Mouse (Mus musculus) monocyte, adult 2 months (primary cell): ENCODE measurements around the gene Nebl.

Experiments used
- DNase-seq, 2 experiments: peaks; one replicate each; pipeline ENCODE4 v3.0.0; 2022; ENCODE audit warnings: low spot score in 2 of 2, low read depth in 1 of 2

Gene Nebl

GRCm38 (mm10) chr2:17413496-17414268 is 317.6 kb downstream of the Nebl start:
- no peak for DNase-seq

GRCm38 (mm10) chr2:17409276-17409675 is 322.0 kb downstream of the Nebl start:
- DNase-seq: no peak

DNA sequence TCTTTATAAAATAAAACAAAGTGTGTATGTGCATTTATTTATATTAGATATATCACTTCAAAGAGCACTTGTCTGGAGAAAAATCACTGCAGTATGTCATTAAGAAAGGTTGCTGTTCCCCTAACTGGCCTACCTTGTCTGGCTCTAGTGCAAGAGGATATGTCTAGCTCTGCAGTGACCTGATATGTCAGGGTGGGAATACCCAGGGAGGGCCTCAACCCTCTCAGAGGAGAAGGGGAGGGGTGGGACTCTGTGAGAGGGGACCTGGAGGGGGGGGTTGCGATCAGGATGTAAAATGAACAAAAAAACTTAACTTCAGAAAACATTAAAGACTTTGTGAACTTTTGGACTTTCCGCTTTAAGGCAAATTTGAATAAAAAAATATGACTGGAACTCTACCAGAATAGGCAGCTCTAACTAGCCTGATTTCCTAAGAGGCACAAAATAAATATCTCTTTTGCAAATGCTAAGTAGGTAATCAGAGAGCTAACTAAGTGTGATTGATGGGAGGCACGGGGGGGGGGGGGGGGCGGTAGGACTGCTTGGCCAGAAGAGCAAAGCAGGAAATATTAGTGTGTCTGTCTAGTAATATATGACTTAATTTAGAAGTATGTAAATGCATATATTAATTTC is 325.2 kb downstream of the Nebl start:
- DNase-seq: no peak

GRCm38 (mm10) chr2:17402511-17402910 is 328.8 kb downstream of the Nebl start:
- no peak for DNase-seq

DNA sequence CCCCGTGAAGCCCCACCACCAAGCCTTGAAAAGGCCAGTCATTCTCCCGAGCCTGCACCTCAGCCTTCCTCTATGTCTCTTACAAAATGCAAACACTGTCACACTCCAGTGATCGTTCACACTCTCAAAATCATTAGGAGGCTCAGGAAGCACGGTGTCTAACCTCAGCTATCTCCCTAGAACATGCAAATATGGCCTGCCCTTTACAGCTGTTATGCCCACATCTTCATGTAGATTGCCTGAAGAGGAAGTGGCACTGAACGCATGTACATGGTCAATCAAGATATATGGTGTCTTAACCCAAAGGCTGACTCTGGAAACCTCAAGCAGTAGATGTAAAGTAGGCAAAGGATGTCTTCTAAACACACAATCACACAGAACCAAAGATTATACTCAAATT is 335.0 kb downstream of the Nebl start:
- DNase-seq: no peak

DNA sequence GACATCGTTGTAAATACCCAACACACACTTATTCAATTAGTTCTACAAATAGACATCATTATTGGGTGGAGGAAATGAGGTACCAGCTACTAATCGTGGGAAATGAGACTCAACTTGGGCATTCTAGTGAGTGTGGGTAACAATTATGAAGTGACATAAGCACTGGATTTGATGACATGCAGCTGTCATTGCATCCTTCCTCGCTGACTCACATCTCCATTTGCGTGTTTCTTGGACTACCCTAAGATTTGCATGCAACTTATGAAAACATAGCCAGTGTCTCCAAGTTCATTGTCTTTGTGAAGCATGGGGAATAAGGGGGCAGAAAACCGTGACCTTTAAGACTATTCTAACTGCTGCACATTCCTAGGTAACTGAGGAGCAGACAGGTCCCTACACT is 339.9 kb downstream of the Nebl start:
- DNase-seq: no peak

DNA sequence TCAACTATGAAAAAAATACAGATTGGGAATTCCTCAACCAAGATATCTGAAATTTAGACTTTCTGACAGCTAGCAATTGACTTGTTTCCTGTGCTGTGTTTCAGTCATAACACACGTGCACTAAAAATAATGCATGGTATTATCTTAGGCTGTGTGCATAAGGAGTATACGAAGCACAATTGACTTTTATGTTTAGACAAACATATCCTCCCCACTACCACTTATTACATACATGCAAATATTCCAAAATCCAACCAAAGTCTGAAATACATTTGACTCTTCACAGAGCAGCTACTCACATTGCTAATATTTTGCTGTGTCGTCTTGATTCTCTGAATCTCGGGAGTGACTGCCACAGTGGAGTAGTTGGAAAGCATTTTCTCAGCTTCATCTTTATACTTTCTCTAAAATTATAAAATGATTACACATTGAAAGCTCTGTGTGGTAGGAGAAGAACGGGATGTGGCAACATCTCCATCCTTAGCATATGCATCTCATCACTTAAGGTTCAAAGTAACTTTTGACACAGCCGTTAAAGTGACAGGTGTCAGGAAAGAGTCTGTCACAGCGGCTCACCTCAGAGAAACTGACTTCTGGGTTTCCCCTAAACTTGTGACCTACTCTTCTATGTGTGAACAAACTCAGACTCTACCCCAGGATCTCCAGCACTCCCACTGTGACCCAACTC is 340.6 kb downstream of the Nebl start:
- DNase-seq: no peak

GRCm38 (mm10) chr2:17389886-17390285 is 341.4 kb downstream of the Nebl start:
- DNase-seq: no peak

DNA sequence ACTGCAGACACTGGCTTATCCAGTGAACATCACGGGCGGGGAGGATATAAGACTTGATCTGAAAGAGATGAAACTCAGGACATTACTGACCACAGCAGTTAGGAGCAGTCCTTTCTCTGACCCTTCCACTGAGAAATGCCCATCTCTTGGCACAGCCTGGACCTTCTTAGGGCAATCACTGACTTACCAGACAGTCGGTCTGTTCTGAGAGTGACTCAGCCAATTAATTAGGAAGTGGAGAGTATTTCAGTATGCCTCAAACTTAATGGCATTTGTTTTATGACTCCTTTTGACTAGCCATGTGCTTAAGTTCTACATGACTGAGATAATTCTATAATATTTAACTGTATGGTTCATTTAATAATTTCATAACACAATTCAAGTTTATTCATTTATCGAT is 341.9 kb downstream of the Nebl start:
- no peak for DNase-seq

DNA sequence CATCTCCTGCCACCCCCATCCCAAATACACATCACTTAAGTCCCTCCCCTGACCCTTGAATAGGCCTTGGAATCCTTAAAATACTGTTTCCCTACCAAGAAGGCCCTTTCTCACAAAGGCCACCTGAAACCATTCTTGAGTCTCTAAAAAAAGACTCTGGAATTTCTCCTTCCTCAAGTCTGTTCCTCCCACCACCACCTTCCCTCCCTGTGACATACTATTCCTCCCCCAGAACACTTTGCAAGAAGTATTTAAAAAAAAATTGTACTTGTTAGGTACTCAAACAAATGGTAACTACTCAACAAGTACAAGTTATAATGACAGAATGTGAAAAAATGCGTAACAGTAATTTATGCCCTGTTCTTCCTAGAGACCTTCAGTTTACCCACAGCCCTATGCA is 349.0 kb downstream of the Nebl start:
- no peak for DNase-seq

DNA sequence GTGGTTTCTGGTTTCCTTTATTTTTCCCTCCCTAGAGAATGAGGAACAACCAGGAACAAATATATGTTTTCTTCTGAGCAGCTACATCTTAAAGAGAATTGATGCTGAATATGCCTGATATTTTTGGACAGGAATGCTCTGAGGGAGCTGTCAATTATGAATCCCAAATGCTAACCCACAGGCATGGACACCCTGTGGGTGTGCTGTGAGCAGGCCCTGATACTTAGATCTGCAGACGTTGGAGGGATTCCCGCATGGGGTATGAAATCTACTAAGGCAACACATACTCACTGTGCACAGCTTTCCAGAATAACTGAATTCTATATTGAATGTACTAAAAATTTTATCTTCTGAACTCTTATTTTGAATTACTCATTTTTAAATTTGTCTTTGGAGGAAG is 355.3 kb downstream of the Nebl start:
- DNase-seq: no peak

GRCm38 (mm10) chr2:17365671-17366070 is 365.6 kb downstream of the Nebl start:
- no peak for DNase-seq

DNA sequence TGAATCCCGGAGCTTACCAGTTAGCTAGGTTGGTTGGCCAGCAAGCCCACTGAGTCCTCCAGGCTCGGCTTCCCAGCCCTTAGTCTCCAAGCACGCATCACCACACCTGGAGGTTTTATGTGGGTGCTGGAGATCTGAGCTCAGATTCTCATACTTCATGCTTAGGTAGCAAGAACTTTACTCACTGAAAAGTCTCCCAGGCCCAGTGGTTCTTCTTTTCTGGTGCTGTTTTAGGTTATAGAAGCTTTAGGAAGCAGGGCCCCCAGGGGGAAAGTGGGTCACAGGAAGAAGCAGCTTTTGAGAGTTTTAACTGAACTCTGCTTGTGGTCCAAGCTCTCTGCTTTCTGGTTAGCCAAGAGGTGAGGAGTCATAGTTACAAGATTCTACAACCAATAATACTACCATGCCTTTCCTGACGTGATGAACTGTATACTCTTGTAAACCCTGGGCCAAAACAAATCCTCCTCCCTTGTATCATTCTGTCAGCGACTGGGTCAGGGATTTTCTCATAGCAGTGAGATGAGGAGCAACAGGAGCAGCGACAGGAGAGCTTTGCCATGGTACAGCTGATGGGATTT is 366.2 kb downstream of the Nebl start:
- no peak for DNase-seq

GRCm38 (mm10) chr2:17363337-17364216 is 367.7 kb downstream of the Nebl start:
- no peak for DNase-seq

DNA sequence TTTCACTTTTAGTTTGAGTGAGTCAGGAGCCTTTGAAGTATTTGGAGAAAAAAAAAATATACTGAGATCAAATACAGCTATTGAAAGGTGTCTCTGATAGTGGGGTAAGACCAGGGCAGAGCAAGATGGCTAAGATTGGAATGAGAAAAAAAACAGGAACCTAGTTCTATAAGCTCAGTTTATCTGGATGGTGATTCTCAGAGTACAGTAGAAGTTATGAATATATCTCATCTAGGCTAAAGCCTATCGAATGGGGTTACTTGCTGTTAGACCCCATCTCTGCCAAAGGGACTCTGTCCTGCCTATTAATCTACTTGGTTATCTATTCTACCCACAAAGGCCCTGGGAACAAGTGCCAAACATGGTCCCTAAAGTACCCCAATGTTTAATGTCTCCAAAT is 369.1 kb downstream of the Nebl start:
- no peak for DNase-seq

DNA sequence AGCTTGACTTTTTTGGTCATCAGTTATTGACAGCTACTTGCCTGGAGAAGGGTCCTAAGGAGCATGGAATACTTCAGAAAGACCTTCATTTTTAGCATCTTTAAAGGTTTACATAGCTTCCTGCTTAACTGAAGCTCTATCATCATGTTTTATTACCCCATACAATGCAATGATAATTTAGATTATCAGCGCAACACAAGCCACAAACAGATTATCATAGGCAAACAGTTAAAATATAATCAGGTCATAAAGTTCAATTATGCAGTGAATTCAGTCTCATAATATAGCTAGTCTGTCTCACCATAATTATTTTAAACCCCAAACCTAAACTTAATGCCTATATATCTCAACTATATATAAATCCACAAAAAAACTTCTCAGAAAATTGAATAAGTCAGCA is 386.6 kb downstream of the Nebl start:
- DNase-seq: no peak

DNA sequence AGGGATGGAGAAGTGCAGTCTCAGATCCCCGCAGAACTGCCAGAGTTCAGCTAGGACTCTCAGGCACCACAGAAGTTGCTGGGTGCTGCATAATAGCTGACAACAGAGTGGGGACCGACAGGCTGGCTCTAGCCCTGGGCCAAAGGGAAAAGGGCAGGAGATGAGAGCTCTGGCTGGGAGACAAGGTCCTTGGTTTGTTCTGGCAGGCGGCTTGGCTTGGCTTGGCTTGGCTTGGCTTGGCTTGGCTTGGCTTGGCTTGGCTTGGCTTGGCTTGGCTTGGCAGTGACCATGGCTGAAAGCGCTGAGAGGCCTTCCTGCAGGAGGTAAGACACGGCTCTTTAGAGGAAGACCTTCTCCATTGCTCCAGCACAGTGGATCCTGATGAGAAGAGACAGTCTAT is 395.8 kb downstream of the Nebl start:
- DNase-seq: no peak

DNA sequence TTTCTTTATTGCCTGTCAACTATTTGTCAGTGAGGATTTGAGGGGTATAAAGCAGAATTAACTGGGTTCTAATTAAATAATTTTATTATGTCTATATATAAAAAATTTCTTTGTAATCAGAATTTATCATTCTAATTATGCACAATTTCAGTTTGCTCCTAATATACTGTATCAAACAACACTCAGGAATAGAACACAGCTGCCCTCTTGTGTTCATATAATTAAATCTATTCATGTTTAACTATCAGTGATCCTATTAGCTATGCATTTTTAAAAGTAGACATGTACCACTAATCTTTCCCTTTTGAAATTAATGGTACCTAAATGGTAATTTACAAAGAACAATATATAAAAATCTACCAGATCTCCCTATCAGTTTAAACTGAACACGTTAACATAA is 404.7 kb downstream of the Nebl start:
- no peak for DNase-seq

GRCm38 (mm10) chr2:17316850-17317249 is 414.4 kb downstream of the Nebl start:
- DNase-seq: no peak

GRCm38 (mm10) chr2:17301379-17301778 is 429.9 kb downstream of the Nebl start:
- no peak for DNase-seq

- DNase-seq: no peak
These were observed 433.8 kb downstream of the Nebl start for GRCm38 (mm10) chr2:17297496-17297895.
